Mouse (Mus musculus): ENCODE results near the gene H2-Ob.

Gene H2-Ob

DNA sequence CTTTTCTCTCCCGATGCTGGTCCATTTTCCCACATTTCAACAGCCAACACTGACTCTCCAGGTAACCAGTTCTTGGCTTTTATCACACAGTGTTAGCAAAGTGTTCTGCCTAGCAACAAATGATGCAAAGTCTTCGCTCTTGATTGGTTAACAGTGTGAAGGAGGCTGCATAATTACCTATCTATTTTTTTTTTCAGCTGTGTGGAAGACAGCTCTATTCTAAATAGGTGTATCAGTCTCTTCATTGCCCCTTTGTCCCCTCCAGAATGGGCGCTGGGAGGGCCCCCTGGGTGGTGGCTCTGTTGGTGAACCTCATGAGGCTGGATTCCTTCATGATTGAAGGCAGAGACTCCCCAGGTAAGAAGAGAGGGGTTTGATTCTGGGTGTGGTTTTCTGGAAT is at the start of gene H2-Ob:
TSS of gene H2-Ob (plus strand) at position 198 of the 400 bp plus-strand sequence.
- peak; percentile 28 for DNase-seq (ENCODE audit: low spot score)

DNA sequence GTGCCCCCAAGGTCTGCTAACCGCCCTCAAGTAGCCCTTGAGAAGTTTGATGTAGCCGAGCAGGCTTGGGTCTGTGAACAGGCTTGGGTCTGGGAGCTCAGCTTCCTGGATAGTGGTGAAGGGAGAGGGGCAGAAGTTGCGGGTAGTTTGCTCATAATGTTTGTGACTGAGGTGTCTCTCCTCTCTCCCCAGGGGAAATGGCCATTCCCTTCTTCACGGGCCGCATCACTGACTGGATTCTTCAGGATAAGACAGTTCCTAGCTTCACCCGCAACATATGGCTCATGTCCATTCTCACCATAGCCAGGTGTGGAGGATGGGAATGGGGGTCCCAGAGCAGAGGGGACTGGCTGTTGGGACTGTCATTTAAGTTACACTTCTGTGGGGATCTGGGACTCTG is 49.7 kb upstream of the H2-Ob start:
- DNase-seq (ENCODE audit: low spot score): no peak

DNA sequence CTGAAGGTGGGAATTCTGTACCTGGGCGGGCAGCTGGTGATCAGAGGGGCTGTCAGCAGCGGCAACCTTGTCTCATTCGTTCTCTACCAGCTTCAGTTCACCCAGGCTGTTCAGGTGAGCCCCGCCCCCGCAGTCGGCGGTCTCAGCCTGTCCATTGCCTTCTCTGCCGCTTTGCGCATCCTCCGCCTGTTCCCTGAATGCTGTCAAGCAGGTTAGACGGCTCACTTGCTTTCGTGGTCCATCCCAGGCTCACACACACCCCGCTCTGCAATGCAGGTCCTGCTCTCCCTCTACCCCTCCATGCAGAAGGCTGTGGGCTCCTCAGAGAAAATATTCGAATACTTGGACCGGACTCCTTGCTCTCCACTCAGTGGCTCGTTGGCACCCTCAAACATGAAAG is 45.9 kb upstream of the H2-Ob start:
- DNase-seq (ENCODE audit: low spot score): no peak

DNA sequence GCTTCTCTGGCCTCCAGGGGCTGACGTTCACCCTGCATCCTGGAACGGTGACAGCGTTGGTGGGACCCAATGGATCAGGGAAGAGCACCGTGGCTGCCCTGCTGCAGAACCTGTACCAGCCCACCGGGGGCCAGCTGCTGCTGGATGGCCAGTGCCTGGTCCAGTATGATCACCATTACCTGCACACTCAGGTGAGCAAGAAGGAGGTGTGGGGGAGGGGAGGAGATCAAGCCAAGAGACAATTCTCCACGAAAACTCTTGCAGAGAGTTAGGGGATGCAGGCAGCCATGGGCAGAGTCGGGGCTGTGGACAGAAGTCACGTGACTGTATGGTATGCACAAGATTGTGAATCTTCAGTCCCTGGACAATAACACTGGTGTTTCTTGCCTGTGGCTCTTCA is 45.2 kb upstream of the H2-Ob start:
- no peak for DNase-seq (ENCODE audit: low spot score)

DNA sequence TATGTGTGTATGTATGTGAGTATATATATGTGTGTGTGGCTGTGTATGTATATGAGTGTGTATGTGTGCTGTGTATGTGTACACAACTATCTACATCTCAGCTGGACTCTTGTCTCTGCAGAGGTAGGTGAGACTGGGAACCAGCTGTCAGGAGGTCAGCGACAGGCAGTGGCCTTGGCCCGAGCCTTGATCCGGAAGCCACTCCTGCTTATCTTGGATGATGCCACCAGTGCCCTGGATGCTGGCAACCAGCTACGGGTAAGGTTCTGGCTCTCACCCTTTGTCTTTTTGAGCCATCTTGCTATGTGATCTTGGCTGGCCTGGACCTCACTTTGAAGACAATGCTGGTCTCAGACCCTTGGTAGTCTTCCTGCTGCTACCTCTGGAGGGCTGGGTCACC is 44.0 kb upstream of the H2-Ob start:
- no peak for DNase-seq (ENCODE audit: low spot score)

DNA sequence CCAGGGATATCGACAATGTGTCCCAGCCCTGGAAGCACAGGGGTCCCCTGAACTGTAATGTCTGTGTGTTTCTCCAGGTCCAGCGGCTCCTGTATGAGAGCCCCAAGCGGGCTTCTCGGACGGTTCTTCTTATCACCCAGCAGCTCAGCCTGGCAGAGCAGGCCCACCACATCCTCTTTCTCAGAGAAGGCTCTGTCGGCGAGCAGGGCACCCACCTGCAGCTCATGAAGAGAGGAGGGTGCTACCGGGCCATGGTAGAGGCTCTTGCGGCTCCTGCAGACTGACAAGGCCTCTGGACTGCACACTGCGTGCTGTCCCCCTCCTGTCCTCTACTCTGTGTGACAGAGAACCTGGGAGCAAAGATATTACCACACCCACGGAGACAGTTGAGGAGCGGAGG is 42.2 kb upstream of the H2-Ob start:
- DNase-seq (ENCODE audit: low spot score): peak; percentile 38

DNA sequence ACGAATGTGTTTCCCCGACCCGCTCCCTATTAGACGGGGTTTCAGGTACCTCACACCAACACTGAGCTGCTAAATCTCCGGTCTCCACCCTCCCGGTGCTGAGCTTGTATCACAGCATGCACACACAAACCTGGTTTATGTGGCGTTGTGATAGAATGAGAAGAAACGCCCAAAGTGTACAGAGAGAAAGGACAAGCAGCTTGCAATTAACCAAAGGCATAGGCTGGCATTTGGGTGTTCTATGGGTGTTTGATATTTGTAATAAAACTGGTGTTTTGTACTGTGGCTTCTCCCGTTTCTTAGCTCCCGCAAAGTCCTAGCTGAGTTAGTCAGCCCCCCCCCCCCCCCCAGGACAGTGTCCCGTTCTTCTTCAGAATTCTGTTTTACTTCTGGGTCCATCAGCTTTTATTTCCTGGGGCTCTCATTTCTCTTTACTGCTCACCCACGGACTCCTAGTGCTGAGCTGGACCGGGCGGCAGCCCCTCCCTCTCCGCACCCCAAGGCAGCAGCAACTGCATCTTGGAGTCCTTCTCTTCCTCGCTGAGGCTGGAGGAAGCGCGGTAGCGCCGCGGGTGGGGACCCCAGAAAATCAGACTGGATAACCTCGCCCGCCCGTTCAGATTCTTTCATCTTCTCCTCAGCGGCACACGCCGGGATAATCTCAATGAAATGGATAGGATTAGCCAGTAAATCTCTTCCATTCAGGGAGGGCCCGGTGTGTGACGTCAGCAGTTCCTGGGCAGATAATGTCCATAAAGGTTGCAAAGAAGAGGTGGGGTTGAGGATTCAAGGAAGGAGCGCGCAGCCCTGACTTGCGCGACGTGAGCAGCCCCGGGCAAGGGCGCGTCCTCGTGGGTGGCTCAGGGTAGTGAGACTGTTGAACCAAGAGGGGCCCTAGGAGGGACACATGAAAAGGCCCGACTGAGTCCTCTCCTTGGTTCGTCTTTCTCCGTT is 41.5 kb upstream of the H2-Ob start, which contains the start of gene Psmb8:
TSS of gene Psmb8 (plus strand) at position 781 of the 954 bp plus-strand sequence.
- peak; percentile 71 for DNase-seq (ENCODE audit: low spot score)

DNA sequence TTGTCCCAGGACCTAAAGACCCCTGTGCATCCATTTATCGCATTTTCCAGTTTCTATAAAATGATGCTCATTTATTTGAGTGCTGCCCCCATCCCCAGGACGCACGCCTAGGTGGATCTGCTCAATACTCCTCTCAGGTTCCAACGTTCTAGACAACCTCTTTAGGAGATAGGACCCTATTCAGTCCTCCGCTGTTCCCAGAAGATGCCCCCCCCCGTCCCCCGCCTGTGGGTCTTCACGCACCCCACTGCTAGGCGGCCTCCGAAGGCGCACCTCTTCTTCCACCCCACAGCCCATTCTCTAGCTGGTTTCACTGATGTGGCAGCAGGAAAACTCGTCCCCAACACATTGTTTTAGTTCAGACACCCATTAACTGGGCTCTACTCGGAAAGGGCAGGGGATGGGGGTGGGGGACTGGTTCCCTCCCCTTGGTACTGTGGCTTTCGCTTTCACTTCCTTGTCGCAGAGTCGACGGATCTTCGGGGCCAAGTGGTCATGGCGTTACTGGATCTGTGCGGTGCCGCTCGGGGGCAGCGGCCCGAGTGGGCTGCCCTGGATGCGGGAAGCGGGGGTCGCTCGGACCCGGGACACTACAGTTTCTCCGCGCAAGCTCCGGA is 40.7 kb upstream of the H2-Ob start:
- DNase-seq (ENCODE audit: low spot score): peak; percentile 49

DNA sequence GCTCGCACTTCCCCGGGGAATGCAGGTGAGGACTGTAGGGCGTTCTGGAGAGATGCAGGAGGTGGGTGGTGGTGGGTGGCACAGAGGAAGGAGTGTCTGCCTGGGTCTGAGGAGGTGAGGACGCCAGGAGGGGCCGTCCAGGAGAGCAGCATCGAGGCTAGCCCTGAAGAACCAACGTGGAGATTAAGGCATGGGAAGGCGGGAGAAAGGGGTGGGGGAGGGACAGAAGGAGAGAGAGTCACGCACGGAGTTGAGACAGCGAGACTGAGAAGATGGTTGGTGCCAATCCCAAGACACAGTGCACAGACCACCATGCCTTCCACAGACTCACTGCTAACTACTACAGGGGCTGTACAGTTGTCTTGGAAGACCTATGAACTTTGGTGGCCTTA is 40.2 kb upstream of the H2-Ob start:
- DNase-seq (ENCODE audit: low spot score): no peak

DNA sequence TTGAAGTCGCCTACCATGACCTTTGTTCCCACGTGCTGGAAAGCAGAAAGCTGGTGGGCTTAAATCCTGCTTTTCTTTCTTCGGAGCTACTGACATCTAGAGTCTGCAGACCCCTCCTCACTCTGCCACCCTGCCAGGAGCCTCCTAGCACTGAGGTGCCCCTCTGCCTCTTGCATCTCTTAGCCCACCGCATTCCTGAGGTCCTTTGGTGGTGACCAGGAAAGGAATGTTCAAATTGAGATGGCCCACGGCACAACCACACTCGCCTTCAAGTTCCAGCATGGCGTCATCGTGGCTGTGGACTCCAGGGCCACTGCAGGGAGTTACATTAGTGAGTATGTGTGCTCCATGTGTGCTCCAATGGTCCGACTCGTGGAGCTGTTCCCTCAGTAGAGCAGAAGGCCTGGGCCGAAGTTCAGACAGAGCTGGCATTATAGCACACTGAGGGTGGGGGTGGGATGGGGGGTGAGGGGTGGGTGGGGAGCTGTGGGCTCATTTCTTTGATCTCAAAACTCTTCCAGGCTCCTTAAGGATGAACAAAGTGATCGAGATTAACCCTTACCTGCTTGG is 39.6 kb upstream of the H2-Ob start:
- DNase-seq (ENCODE audit: low spot score): no peak

DNA sequence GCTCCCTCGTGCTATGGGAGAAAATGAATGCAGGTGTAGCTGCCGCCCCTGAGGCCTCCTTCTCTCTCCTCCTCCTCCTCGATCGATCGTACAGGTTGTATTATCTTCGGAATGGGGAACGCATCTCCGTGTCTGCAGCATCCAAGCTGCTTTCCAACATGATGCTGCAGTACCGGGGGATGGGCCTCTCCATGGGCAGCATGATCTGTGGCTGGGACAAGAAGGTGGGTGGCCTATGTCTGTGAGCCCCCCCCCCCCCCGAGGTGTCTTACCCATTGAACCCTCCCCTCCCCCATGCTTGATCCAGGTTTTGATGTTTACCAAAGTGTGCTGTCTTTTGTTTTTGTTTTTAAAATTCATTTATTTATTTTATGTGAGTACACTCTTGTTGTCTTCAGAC is 38.7 kb upstream of the H2-Ob start:
- no peak for DNase-seq (ENCODE audit: low spot score)

DNA sequence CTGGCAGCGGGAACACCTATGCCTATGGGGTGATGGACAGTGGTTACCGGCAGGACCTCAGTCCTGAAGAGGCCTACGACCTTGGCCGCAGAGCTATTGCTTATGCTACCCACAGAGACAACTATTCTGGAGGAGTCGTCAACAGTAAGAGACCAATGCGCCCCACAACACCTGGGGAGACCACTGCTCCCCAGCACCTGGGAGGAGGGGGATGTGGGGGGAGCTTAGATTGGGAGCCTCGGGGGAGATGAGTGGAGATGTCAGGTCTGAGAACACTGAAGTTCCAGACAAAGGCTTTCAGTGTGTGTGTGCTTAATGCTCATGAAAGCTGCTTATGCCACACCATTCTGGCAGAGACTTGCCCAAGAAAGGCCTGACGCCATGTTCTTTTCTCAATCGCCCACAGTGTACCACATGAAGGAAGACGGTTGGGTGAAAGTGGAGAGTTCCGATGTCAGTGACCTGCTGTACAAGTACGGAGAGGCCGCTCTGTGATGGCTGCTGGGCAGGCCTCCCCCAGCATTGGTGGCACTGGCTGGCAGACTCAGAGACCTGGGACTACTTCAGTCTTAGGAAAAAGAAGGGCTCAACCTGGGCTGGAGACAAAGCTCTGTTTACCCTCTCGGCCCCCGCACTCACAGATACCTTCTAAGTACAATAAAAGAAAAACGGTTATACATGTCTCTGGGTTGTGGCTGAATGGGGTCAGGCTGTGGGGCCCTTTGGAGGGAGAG is 37.8 kb upstream of the H2-Ob start:
- no peak for DNase-seq (ENCODE audit: low spot score)

DNA sequence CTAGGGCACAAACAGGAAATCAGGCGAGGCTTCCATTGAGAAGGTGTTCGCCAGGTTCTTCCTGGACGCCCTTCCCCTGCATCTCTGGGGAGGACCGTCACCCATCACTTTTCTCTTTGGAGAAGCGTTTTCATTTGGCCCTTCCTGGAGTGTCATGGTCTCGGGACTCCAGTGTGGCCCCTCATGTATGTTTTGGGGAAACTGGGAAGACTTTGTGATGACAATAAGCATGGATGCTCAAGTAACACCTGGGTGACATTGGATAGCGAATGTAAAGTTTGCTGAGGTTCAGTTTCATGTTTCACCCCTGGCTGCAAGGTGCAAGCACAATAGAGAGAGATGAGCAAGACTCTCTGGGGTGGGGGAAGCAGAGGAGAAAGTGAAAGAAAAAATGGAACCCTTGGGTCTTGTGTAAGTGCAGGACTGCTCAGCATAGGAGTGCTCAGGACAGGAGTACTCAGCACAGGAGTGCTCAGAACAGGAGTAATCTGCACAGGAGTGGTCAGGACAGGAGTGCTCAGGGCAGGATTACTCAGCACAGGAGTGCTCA is 37.1 kb upstream of the H2-Ob start:
- no peak for DNase-seq (ENCODE audit: low spot score)

DNA sequence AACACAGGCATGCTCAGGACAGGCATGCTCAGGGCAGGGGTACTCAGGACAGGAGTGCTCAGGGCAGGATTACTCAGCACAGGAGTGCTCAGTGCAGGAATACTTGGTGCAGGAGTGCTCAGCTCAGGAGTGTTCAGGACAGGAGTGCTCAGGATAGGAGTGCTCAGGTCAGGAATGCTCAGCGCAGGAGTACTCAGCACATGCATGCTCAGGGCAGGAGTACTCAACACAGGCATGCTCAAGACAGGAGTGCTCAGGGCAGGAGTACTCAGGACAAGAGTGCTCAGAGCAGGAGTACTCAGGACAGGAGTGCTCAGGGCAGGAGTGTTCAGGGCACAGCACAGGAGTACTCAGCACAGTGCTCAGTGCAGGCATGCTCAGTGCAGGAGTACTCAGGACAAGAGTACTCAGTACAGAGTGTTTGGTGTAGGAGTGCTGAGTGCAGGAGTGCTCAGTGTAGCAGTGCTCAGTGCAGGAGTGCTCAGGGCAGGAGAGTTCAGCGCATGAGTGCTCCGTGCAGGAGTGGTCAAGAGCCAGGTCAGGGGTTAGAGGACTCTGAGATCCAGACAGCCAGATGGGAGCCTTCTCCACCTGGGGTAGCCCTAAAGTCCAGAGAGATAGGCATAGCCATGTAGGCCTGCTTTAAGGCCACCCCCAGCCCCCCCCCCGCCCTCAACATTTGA is 35.8 kb upstream of the H2-Ob start:
- DNase-seq (ENCODE audit: low spot score): no peak

DNA sequence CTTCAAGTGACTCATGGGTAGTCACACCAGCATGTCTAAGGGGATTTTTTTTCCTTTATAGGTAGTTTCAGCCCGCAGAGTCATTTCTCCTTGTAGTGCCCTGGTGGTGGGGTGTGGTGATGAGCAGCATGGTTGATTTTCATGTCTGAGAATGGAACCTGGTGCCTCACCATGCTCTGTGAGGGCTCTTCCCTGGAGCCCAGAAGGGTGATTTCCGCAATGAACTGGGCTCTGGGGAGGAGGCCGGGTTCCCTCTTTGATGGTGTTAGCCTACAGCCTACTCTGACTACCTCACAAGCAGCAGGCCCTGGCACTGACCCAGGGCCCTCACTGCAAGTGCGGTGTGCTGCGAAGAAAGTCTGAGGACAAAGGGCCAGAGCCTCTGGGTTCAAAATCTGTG is 35.3 kb upstream of the H2-Ob start, which contains the start of gene Tap2:
TSS of gene Tap2 (plus strand) at position 84 of the 400 bp plus-strand sequence.
- no peak for DNase-seq (ENCODE audit: low spot score)

DNA sequence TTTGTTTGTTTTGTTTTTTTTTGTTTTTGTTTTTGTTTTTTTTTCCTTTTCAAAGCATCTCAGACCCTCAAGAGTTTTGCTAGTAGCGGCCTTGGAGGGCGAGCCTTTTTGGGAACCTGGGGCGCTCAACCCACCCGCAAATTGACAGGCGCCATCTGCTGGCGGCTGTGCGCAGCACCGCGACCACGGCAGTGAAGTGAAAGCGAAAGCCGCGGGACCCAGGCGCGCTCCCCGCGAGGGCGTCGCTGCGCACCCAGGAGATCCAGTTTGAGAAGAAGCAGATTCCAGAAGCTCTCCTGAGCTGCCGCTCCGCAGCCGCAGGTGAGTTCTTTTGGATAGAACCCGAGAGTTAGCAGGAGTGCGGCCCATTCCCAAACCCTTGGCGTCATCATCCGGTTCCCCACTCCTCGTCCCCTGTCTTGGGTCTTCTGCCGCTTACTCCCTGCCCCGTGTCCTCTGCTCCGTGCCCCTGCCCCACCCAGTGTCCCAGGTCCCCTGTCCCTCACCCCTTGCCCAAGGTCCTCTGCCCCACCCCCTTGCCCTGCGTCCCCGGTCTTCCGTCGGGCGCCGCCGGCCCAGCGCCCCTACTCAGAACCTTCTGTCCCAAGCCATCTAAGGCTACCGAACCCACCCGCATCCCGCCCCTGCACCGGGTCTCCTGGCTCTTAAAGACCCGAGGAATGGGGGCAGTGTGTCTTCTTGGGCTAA is 34.2 kb upstream of the H2-Ob start:
- DNase-seq (ENCODE audit: low spot score): peak; percentile 86

DNA sequence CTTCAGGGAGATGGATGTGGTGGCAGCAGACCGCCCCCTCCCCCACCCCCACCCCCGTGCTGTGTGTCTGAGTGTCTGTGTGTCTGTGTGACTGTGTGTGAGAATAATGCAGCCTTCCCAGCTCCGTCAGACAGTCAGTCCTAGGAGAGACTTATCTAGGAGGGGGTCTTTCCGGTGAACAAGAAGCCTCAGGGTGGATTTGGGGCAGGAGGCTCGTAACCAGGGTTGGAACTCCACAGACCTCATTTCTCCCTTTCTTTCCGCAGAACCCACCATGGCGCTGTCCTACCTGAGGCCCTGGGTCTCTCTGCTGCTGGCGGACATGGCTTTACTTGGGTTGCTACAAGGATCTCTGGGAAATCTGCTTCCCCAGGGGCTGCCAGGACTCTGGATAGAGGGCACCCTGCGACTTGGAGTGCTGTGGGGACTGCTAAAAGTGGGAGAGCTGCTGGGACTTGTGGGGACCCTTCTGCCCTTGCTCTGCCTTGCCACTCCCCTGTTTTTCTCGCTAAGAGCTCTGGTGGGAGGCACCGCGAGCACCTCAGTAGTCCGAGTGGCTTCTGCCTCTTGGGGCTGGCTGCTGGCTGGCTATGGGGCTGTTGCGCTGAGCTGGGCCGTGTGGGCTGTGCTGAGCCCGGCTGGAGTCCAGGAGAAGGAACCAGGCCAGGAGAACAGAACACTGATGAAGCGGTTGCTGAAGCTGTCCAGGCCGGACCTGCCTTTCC is 33.5 kb upstream of the H2-Ob start:
- DNase-seq (ENCODE audit: low spot score): no peak

DNA sequence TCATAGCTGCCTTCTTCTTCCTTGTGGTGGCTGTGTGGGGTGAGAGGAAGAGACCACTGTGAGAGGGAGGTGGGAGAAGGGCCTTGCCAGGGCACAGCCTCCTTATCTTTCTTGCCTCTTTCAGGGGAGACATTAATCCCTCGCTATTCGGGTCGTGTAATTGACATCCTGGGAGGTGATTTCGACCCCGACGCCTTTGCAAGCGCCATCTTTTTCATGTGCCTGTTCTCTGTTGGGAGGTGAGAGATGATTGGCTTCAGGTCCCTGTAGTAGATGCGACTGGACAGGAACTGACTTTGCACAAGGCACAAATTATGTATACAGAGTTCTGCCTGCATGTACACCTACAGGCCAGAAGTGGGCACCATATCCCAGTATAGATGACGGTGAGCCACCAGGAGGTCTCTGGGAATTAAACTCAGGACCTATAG is 32.9 kb upstream of the H2-Ob start:
- peak; percentile 33 for DNase-seq (ENCODE audit: low spot score)

DNA sequence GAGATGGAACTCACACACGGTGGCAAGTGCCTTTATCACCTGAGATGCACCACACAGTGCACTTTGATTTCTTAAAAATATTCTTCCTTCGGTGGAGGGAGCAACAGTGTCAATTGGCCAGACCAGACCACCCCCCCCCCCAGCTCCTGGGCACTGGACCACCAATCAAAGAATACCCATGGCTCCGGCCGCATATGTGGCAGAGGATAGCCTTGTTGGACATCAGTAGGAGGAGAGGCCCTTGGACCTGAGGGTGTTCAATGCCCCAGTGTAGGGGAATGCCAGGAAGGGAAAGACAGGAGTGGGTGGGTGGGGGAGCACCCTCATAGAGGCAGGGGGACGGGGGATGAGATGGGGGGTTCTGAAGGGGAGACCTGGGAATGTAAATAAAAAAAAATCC is 32.0 kb upstream of the H2-Ob start:
- no peak for DNase-seq (ENCODE audit: low spot score)

DNA sequence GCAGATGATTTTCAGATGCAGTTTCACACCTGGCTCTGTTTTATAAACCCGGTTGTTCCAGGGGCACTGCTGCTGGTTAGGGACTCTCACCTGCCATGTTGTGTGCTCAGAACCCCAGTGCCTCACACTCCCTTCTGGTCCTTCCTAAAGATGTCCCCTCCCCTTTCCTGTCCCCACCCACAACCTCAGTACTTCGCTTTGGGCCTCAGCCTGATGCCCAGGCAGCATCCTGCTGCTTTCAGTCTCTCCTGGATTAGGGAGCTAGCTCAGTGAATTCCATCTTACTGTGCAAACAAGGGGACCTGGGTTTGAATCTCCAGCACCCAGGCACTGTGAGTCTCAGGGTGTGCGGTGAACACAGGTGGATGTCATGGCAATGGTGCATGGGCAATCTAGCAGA is 31.2 kb upstream of the H2-Ob start:
- no peak for DNase-seq (ENCODE audit: low spot score)
